Mouse (Mus musculus) forebrain, embryonic 12.5 days (tissue): ENCODE data around the gene Gm1110. TPM values are rescaled to one million over a fixed set of nuclear protein-coding genes. Genes with fewer than 3 reads are reported as not detected.
"Not testable (repeated sequence)": the region's sequence is repeated elsewhere in the genome, so short reads cannot be mapped to it uniquely, and the experiment has no call there.

Experiments
- ATAC-seq: fragments of 200-750 bp; cut with Nextera tagmentation; 2 replicates; pipeline ENCODE4 v1.8.0; 2017; ENCODE audit warnings: moderate TSS enrichment; ENCODE audit not compliant: low FRiP score
- H3K27ac ChIP-seq: fragments of 300-500 bp; sonication (generic); 2 replicates; pipeline ENCODE4 v1.5.1; 2016; ENCODE audit warnings: mild to moderate bottlenecking
- H3K27me3 ChIP-seq: fragments of 300-500 bp; sonication (generic); 2 replicates; pipeline ENCODE4 v1.6.1; 2016; ENCODE audit warnings: mild to moderate bottlenecking
- H3K36me3 ChIP-seq: fragments of 300-500 bp; sonication (generic); replicated peaks from 2 replicates; pipeline ENCODE4 v1.6.1; 2016; ENCODE audit warnings: mild to moderate bottlenecking
- H3K4me1 ChIP-seq: fragments of 300-500 bp; sonication (generic); 2 replicates; pipeline ENCODE4 v1.6.1; 2016
- H3K4me2 ChIP-seq: fragments of 300-500 bp; sonication (generic); 2 replicates; pipeline ENCODE4 v1.6.1; 2016; ENCODE audit warnings: mild to moderate bottlenecking, moderate library complexity
- H3K4me3 ChIP-seq: fragments of 300-500 bp; sonication (generic); replicated peaks from 2 replicates; pipeline ENCODE4 v1.5.1; 2016; ENCODE audit warnings: mild to moderate bottlenecking
- H3K9ac ChIP-seq: fragments of 300-500 bp; sonication (generic); 2 replicates; pipeline ENCODE4 v1.6.1; 2016; ENCODE audit warnings: mild to moderate bottlenecking
- H3K9me3 ChIP-seq: fragments of 300-500 bp; sonication (generic); 2 replicates; pipeline ENCODE4 v1.6.1; 2016
- WGBS: fragments of 180-500 bp; shearing (Covaris S2); methylation state at CpG from one replicate; pipeline ENCODE4 v1.1.7; 2016; 5-methylcytosine and 5-hydroxymethylcytosine counted together
- polyA plus RNA-seq: library from polyadenylated mRNA; unstranded; fragments of >200 nt; fragmentation: Nextera tagmentation; extraction: Ambion mirVana; gene quantifications from 2 replicates; pipeline ENCODE4 v1.2.1, GENCODE M21; 2016

Gm1110 gene
- polyA plus RNA-seq: 0.19 TPM in 1 of 2 replicates, not detected in the other

GRCm38 (mm10) chr9:26922909-26923526 is at the start of gene Gm1110:
Gene Gm1110, minus strand, starts transcription at chr9:26923111.
- Histone ChIP-seq H3K9ac (no peak within 1 kb of the TSS), H3K4me3 (no peak within 1 kb of the TSS), H3K27ac (no peak within 1 kb of the TSS), H3K4me2 (no peak within 1 kb of the TSS), H3K9me3 (no peaks in the 10 kb centered on the region), H3K36me3 (no peaks in the 10 kb centered on the region), H3K4me1 (no peaks in the 10 kb centered on the region), H3K27me3 (no peaks in the 10 kb centered on the region)
- WGBS: 84% methylated on average over 13 of the region's 13 CpGs
- no peak for ATAC-seq

- Histone ChIP-seq H3K4me3 (no peak overlapping the region), H3K4me1 (no peaks in the 10 kb centered on the region), H3K4me2 (no peak overlapping the region), H3K9ac (no peak overlapping the region), H3K27ac (no peak overlapping the region), H3K36me3 (no peaks in the 10 kb centered on the region), H3K9me3 (peaks cover 8% of the 10 kb centered on the region; the same call in 1 of the 2 replicates), H3K27me3 (no peaks in the 10 kb centered on the region)
- WGBS: 51% methylated on average over 2 of the region's 2 CpGs
- no peak for ATAC-seq
Measured at GRCm38 (mm10) chr9:26947790-26948189, 24.9 kb upstream of the Gm1110 start.

GRCm38 (mm10) chr9:26924146-26924545 is 1.2 kb upstream of the Gm1110 start:
- Histone ChIP-seq H3K36me3 (no peaks in the 10 kb centered on the region), H3K4me2 (no peak overlapping the region), H3K27ac (no peak overlapping the region), H3K9ac (no peak overlapping the region), H3K4me3 (no peak overlapping the region), H3K27me3 (no peaks in the 10 kb centered on the region), H3K9me3 (no peaks in the 10 kb centered on the region), H3K4me1 (no peaks in the 10 kb centered on the region)
- ATAC-seq: no peak
- WGBS: 80% methylated on average over 3 of the region's 3 CpGs

GRCm38 (mm10) chr9:26919778-26920177 is 3.1 kb downstream of the Gm1110 start:
- H3K36me3 ChIP-seq: no peaks in the 10 kb centered on the region
- no peak overlapping the region for H3K4me3 ChIP-seq
- H3K9me3 ChIP-seq: no peaks in the 10 kb centered on the region
- no peak overlapping the region for H3K9ac ChIP-seq
- ATAC-seq: no peak
- no peaks in the 10 kb centered on the region for H3K27me3 ChIP-seq
- H3K27ac ChIP-seq: no peak overlapping the region
- no peak overlapping the region for H3K4me2 ChIP-seq
- no peaks in the 10 kb centered on the region for H3K4me1 ChIP-seq
- whole genome bisulfite sequencing: 90% methylated on average over 2 of the region's 2 CpGs

- H3K4me1 ChIP-seq: no peaks in the 10 kb centered on the region
- H3K36me3 ChIP-seq: no peaks in the 10 kb centered on the region
- no peaks in the 10 kb centered on the region for H3K9me3 ChIP-seq
- H3K4me3 ChIP-seq: no peak overlapping the region
- ATAC-seq: no peak
- no peaks in the 10 kb centered on the region for H3K27me3 ChIP-seq
- no peak overlapping the region for H3K4me2 ChIP-seq
- H3K9ac ChIP-seq: no peak overlapping the region
- H3K27ac ChIP-seq: no peak overlapping the region
- 89% methylated on average over 4 of the region's 4 CpGs for WGBS
Measured at GRCm38 (mm10) chr9:26913150-26913549, 9.8 kb downstream of the Gm1110 start.

- Histone ChIP-seq H3K27me3 (no peaks in the 10 kb centered on the region), H3K27ac (no peak overlapping the region), H3K4me1 (no peaks in the 10 kb centered on the region), H3K9me3 (no peaks in the 10 kb centered on the region), H3K4me2 (no peak overlapping the region), H3K4me3 (no peak overlapping the region), H3K36me3 (no peaks in the 10 kb centered on the region), H3K9ac (no peak overlapping the region)
- ATAC-seq: no peak
- WGBS: 83% methylated on average over 1 of the region's 1 CpGs
Measured at GRCm38 (mm10) chr9:26911251-26911650, 11.7 kb downstream of the Gm1110 start.

- WGBS: 80% methylated on average over 7 of the region's 7 CpGs
- ATAC-seq, H3K9me3 ChIP-seq, H3K36me3 ChIP-seq, H3K27ac ChIP-seq, H3K9ac ChIP-seq, H3K4me2 ChIP-seq, H3K4me3 ChIP-seq, H3K4me1 ChIP-seq, H3K27me3 ChIP-seq: not testable (repeated sequence)
Measured at GRCm38 (mm10) chr9:26869856-26870255, 53.1 kb downstream of the Gm1110 start.

GRCm38 (mm10) chr9:26860751-26861150 is 62.2 kb downstream of the Gm1110 start, which contains the start of gene Glb1l3:
Gene Glb1l3, minus strand, starts transcription at chr9:26860890.
- no peaks in the 10 kb centered on the region for H3K36me3 ChIP-seq
- H3K9ac ChIP-seq: no peak within 1 kb of the TSS
- H3K4me3 ChIP-seq: no peak within 1 kb of the TSS
- no peaks in the 10 kb centered on the region for H3K27me3 ChIP-seq
- H3K4me1 ChIP-seq: no peaks in the 10 kb centered on the region
- H3K4me2 ChIP-seq: no peak within 1 kb of the TSS
- no peak for ATAC-seq
- WGBS: 87% methylated on average over 5 of the region's 5 CpGs
- H3K27ac ChIP-seq: no peak within 1 kb of the TSS
- no peaks in the 10 kb centered on the region for H3K9me3 ChIP-seq

GRCm38 (mm10) chr9:26831089-26831488 is 91.8 kb downstream of the Gm1110 start:
- Histone ChIP-seq H3K36me3 (no peaks in the 10 kb centered on the region), H3K4me1 (no peaks in the 10 kb centered on the region; the same call in 1 of the 2 replicates), H3K9me3 (no peaks in the 10 kb centered on the region), H3K27me3 (no peaks in the 10 kb centered on the region), H3K9ac (no peak overlapping the region), H3K4me2 (no peak overlapping the region), H3K4me3 (no peak overlapping the region), H3K27ac (no peak overlapping the region)
- no peak for ATAC-seq
- 83% methylated on average over 3 of the region's 3 CpGs for WGBS

Other genes starting within 250 kb of the Gm1110 start
- gene B3gat1, start 189.4 kb downstream of the Gm1110 start, polyA plus RNA-seq: 11.3 and 13.5 TPM in 2 replicates
- 3.3 and 4.2 TPM in 2 replicates for gene Glb1l2, start 116.6 kb downstream of the Gm1110 start, polyA plus RNA-seq
- not detected in 2 replicates for gene Glb1l3, start 62.2 kb downstream of the Gm1110 start, polyA plus RNA-seq
- gene Acad8, start 76.5 kb upstream of the Gm1110 start, polyA plus RNA-seq: 40.2 and 43.5 TPM in 2 replicates
- 147 and 148 TPM in 2 replicates for gene Thyn1, start 76.6 kb upstream of the Gm1110 start, polyA plus RNA-seq
- 60.6 and 61.2 TPM in 2 replicates for gene Vps26b, start 107.0 kb upstream of the Gm1110 start, polyA plus RNA-seq
- gene Ncapd3, start 107.1 kb upstream of the Gm1110 start, polyA plus RNA-seq: 41.1 and 46.5 TPM in 2 replicates
- 146 and 155 TPM in 2 replicates for gene Jam3, start 232.3 kb upstream of the Gm1110 start, polyA plus RNA-seq